Mouse (Mus musculus): ENCODE results near the gene Dynlt1a.
"Not testable (repeated sequence)": the region's sequence is repeated elsewhere in the genome, so short reads cannot be mapped to it uniquely, and the experiment has no call there.

Gene Dynlt1a

GRCm38 (mm10) chr17:6286169-6286568 lies 31.1 kb downstream of the Dynlt1a start:
- not testable (repeated sequence) for DNase-seq (ENCODE audit: low spot score)

DNA sequence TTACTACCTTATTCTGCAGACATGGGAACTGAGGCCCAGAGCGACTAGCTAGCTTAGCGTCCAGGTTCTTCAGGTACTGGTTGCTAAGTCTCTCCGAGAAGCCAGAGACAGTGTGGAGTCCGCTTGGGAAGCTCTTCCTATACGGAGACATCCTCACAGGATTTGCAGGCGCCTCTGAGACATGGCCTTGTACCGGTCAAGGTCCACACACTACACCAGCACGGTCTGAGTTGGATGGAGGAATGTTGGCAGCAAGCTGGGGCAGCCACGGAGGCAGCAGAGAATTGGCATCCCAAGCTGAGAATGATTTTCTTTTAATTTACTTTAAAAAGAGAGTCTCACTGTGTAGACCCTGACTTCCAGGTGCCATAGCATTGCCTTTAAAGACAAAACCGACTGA lies 34.2 kb downstream of the Dynlt1a start:
- not testable (repeated sequence) for DNase-seq (ENCODE audit: low spot score)

DNA sequence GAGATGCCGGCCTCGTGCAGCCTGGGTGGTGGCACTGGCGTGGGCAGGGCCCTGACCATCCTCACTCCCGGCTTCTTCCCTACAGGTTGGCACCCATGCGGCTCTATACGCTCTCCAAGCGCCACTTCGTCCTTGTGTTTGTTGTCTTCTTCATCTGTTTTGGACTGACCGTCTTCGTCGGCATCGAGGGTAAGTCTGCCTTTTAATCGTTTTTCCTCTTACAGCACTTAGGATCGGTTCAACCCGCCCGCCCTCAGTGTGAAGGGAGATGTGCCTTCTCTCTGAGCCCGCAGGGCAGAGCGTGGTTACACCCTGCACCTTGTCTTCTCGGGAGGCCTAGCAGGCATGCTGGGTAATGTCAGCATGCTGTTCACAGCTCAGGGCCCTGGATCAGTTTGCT lies 36.8 kb downstream of the Dynlt1a start:
- DNase-seq (ENCODE audit: low spot score), result not testable (repeated sequence)

DNA sequence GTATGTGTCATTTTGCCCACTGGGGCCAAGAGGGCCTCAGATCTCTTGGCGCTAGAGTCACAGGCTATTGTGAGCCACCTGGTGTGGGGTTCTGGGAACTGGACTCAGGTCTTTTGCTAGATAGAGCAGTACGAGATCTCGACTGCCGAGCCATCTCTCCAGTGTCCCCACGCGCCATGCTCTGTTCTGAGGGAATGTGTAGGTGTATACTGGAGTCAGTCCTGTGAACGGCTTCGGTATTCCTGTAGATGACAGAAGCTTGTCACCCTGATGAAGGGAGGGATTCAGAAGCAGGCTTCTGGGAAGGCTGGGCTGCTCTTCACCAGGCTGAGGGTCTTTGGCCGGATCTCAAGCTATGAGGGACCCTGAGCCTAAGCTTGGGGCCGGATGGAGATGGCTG lies 37.5 kb downstream of the Dynlt1a start:
- not testable (repeated sequence) for DNase-seq (ENCODE audit: low spot score)

DNA sequence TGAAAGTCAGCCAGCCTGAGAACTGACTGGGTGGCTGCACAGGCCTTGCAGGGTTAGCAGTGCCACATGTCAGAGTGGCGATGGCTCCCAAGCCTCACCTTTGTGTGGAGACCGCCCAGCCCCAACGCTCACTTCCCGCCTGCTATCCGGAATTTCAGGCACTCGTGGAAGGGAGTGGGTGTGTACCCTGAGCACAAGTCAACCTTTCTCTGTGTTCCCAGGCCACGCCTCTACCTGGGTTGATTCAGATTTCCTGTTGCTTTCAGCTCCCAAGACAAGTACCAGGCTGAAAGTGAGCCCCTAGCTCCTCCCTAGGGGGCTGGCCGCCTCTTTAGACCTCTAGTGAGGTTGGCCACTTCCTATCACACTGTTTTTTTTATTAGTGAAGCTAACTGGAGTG lies 38.1 kb downstream of the Dynlt1a start:
- not testable (repeated sequence) for DNase-seq (ENCODE audit: low spot score)

- not testable (repeated sequence) for DNase-seq (ENCODE audit: low spot score)
These were observed 42.6 kb downstream of the Dynlt1a start for GRCm38 (mm10) chr17:6274693-6275092.

GRCm38 (mm10) chr17:6271970-6272369 lies 45.3 kb downstream of the Dynlt1a start:
- not testable (repeated sequence) for DNase-seq (ENCODE audit: low spot score)

DNA sequence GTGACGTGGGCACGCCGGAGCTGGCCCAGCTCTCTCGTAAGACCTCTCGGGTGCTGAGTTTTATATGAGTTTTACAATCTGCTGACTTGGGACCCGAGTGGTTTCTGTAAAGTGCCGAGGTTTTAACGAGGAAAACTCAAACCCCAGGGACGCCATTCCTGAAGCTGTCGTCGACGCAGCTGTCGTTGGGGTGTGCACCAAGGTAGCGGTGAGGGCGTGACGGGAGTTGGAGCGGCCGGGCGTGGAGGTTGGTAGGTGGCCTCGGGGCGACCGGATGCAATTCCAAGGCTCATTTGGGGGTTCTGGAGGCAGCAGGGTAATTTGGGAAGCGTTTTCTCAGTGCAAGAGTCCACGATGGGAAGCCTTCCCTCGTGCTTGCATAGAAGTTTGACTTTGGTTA lies 46.5 kb downstream of the Dynlt1a start:
- DNase-seq (ENCODE audit: low spot score), result not testable (repeated sequence)

- not testable (repeated sequence) for DNase-seq (ENCODE audit: low spot score)
These were observed 47.1 kb downstream of the Dynlt1a start for GRCm38 (mm10) chr17:6269876-6270831.

DNA sequence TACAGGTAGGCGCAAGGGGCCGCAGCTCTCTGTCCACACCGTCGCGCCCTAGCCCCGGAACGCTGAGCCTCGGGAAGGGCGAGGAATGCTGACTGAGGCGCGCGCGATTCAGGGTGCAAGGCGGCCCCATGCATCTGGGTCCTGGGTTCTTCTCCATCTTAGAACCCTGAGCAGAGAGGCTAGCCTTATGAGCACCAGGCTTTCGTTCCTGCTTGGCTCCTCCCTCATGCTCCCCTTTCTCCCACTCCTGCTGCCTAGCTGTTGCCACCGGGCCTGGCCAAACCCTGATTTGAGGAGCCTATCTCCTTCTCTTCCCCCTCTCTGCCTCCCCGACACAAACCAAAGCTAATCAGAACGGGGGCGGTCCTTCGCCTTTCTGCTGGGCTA lies 60.2 kb downstream of the Dynlt1a start:
- not testable (repeated sequence) for DNase-seq (ENCODE audit: low spot score)

GRCm38 (mm10) chr17:6256400-6257069 lies 60.8 kb downstream of the Dynlt1a start, which contains the start of gene Tmem181a:
Gene Tmem181a, plus strand, starts transcription at chr17:6256860.
- not testable (repeated sequence) for DNase-seq (ENCODE audit: low spot score)

Measured in spleen, adult 12 weeks (tissue).